Mouse (Mus musculus): Measurements from ENCODE around the gene Nampt. TPM values are rescaled to one million over a fixed set of nuclear protein-coding genes. Genes with fewer than 3 reads are reported as not detected.
"Not testable (repeated sequence)": the region's sequence is repeated elsewhere in the genome, so short reads cannot be mapped to it uniquely, and the experiment has no call there.

Nampt gene
- polyA plus RNA-seq, 1 experiment from 2014 or later: 34.1 TPM

DNA sequence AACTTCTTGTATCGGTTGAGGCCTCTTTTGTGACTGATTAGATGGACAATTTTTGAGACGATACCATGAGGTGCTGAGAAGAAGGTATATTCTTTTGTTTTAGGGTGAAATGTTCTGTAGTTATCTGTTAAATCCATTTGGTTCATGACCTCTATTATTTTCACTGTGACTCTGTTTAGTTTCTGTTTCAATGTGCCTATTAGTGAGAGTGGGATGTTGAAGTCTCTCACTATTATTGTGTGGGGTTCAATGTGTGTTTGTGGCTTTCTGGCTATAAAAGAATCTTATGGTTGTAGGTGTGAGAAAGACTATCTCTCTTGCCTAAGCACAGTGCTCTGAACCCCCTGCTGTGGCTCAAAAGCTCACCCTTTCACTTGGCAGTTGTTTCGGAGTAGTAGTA is 68.9 kb downstream of the Nampt start:
- H3K9me3 ChIP-seq: no peaks in the 10 kb centered on the region
- ATAC-seq (ENCODE audit: low read depth): no peak
- WGBS: 93% methylated on average over 3 of the region's 3 CpGs
- no peak overlapping the region for H3K9ac ChIP-seq
- H3K4me3 ChIP-seq: no peak overlapping the region
- H3K27me3 ChIP-seq: no peaks in the 10 kb centered on the region
- H3K27ac ChIP-seq (replicated peaks): no peak overlapping the region
- H3K36me3 ChIP-seq: no peaks in the 10 kb centered on the region
- peaks cover 1% of the 10 kb centered on the region for H3K4me1 ChIP-seq (replicated peaks)
- H3K4me2 ChIP-seq: no peak overlapping the region

DNA sequence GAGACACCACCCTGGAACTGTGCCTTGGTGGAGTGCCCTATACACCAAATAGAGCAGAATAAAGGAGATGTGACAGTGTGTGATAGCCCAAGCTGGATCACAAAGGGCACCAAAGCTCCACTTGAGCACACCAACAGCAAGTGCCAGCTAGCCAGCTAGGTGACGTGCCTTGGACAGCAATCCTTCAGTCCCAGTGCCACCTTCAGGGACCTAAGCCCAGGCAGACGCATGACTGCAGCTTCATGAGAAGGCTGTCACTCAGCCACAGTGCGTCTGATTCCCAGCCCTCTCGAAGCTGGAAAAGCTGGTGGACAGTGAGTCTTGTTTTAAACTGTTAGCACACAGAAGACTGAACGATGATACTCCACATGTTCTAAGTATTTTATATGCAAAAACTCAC is 70.5 kb downstream of the Nampt start:
- no peak overlapping the region for H3K9ac ChIP-seq
- H3K27ac ChIP-seq (replicated peaks): no peak overlapping the region
- no peak overlapping the region for H3K4me2 ChIP-seq
- no peaks in the 10 kb centered on the region for H3K9me3 ChIP-seq
- no peaks in the 10 kb centered on the region for H3K27me3 ChIP-seq
- 87% methylated on average over 5 of the region's 5 CpGs for WGBS
- H3K4me3 ChIP-seq: no peak overlapping the region
- ATAC-seq (ENCODE audit: low read depth): no peak
- H3K4me1 ChIP-seq (replicated peaks): peaks cover 13% of the 10 kb centered on the region
- no peaks in the 10 kb centered on the region for H3K36me3 ChIP-seq

DNA sequence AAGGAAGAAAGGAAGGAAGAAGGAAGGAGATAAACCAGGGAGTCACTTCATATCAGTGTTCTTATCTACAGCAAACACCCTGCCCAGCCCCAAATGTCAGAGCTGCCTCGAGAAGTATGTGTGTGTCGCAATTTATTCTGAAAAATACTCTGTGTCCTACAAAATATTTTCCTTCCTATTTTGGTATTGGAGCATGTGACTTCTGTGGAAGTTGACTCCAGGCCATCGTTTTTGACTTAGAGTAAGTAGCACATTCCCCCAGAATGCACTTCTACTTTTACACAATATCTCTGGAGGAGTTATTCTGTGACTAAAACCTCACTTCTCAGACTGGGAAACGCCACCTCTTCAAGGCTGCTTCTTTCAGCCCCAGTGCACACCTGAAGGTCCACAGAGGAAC is 71.1 kb downstream of the Nampt start:
- 81% methylated on average over 4 of the region's 4 CpGs for WGBS
- H3K4me1 ChIP-seq (replicated peaks): peaks cover 17% of the 10 kb centered on the region

DNA sequence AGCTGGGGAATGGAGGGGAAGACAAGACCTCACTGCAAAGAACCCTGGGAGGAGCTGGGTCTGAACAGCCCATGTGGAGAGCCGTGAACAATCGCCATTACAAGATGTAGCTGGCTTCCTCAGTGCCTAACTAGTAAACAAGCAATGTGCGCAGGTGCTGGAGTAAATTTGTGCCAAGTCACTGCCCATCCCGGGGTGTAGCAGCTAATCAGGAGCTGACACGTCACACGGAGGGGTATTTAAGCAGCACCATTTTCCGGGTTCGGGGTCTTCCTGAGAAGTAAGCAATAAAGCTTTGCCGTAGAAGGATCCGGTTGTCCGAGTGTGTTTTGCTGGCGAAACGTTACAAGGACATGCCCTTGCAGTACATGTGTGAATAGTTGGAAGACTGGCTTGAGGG is 71.9 kb downstream of the Nampt start:
- not testable (repeated sequence) for ATAC-seq (ENCODE audit: low read depth); H3K4me3 ChIP-seq; H3K27ac ChIP-seq (replicated peaks); H3K9me3 ChIP-seq; H3K36me3 ChIP-seq; H3K4me2 ChIP-seq; H3K27me3 ChIP-seq; H3K9ac ChIP-seq
- WGBS: 93% methylated on average over 13 of the region's 13 CpGs
- peaks cover 17% of the 10 kb centered on the region for H3K4me1 ChIP-seq (replicated peaks)

More for the DNA sequence above, 71.1 kb downstream of the Nampt start:
- ATAC-seq (ENCODE audit: low read depth): no peak
- H3K9ac ChIP-seq: no peak overlapping the region
- H3K4me3 ChIP-seq: no peak overlapping the region
- no peaks in the 10 kb centered on the region for H3K27me3 ChIP-seq
- H3K27ac ChIP-seq (replicated peaks): no peak overlapping the region
- H3K4me2 ChIP-seq: no peak overlapping the region
- H3K9me3 ChIP-seq: no peaks in the 10 kb centered on the region
- H3K36me3 ChIP-seq: no peaks in the 10 kb centered on the region

DNA sequence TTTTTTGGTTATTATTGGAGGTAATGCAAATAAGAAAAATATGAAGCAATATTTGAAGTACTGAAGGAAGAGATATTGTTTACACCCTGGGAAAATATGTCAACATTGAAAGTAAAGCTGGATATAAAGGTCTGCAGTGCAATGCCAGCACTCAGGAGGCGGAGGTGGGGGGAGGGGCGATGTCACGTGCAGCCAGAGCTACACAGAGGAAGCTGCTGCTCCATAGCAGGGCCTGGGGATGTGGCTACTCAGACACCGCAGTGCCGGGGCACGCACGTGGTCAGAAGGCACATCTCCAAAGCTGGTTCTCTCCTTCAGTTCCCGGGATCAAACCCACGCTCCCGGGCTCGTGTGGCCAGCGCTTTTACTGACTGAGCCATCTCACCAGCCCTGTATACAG is 73.9 kb downstream of the Nampt start:
- no peaks in the 10 kb centered on the region for H3K9me3 ChIP-seq
- H3K4me1 ChIP-seq (replicated peaks): peaks cover 17% of the 10 kb centered on the region
- 0 out of 2 replicates have a peak, but pooled peaks cover 5% of the 10 kb centered on the region for H3K27me3 ChIP-seq
- no peak overlapping the region for H3K9ac ChIP-seq
- no peak overlapping the region for H3K4me3 ChIP-seq
- H3K27ac ChIP-seq (replicated peaks): no peak overlapping the region
- no peak for ATAC-seq (ENCODE audit: low read depth)
- no peaks in the 10 kb centered on the region for H3K36me3 ChIP-seq
- WGBS: 43% methylated on average over 12 of the region's 12 CpGs
- H3K4me2 ChIP-seq: no peak overlapping the region

DNA sequence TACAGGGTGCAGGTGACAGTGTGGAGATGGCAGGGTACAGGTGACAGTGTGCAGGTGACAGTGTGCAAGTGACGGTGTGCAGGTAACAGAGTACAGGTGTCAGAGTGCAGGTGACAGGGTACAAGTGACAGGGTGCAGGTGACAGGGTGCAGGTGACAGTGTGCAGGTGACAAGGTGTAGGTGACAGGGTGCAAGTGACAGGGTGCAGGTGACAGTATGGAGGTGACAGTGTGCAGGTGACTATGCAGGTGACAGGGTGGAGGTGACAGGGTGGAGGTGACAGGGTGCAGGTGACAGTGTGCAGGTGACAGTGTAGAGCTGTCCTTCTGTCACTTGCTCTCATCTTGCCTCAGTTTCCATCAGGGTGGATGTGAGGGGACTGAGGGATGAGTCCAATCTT is 76.5 kb downstream of the Nampt start:
- H3K9ac ChIP-seq: no peak overlapping the region
- peaks cover 17% of the 10 kb centered on the region for H3K4me1 ChIP-seq (replicated peaks)
- 0 out of 2 replicates have a peak, but pooled peaks cover 5% of the 10 kb centered on the region for H3K27me3 ChIP-seq
- H3K4me2 ChIP-seq: no peak overlapping the region
- H3K4me3 ChIP-seq: no peak overlapping the region
- no peak for ATAC-seq (ENCODE audit: low read depth)
- 87% methylated on average over 1 of the region's 1 CpGs for WGBS
- H3K36me3 ChIP-seq: no peaks in the 10 kb centered on the region
- no peaks in the 10 kb centered on the region for H3K9me3 ChIP-seq
- no peak overlapping the region for H3K27ac ChIP-seq (replicated peaks)

DNA sequence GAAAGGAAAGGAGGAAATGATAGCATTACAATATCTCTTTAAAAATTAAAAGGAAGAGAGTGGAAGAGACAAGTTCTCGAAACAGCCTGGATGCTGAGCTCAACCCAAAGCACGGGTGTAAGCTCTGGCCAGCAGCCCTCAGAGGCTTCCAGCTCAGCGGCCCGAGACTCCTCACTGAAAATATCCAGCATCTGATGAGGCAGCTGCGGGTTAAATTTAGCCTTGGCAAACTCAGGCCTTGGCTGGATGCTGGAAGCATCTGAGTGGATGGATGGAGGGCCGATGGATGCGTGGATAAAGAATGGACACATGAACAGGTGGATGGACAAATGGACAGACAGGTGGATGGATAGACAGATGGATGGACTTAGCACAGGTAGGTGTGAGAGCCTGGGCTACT is 77.2 kb downstream of the Nampt start:
- H3K4me3 ChIP-seq: no peak overlapping the region
- 0 out of 2 replicates have a peak, but pooled peaks cover 5% of the 10 kb centered on the region for H3K27me3 ChIP-seq
- no peaks in the 10 kb centered on the region for H3K36me3 ChIP-seq
- no peak overlapping the region for H3K27ac ChIP-seq (replicated peaks)
- no peak overlapping the region for H3K4me2 ChIP-seq
- 0 out of 2 replicates have a peak overlapping the region, but pooled peaks have one; percentile 27 for H3K9ac ChIP-seq
- ATAC-seq (ENCODE audit: low read depth): no peak
- H3K4me1 ChIP-seq (replicated peaks): peaks cover 17% of the 10 kb centered on the region
- no peaks in the 10 kb centered on the region for H3K9me3 ChIP-seq
- WGBS: 88% methylated on average over 7 of the region's 7 CpGs

DNA sequence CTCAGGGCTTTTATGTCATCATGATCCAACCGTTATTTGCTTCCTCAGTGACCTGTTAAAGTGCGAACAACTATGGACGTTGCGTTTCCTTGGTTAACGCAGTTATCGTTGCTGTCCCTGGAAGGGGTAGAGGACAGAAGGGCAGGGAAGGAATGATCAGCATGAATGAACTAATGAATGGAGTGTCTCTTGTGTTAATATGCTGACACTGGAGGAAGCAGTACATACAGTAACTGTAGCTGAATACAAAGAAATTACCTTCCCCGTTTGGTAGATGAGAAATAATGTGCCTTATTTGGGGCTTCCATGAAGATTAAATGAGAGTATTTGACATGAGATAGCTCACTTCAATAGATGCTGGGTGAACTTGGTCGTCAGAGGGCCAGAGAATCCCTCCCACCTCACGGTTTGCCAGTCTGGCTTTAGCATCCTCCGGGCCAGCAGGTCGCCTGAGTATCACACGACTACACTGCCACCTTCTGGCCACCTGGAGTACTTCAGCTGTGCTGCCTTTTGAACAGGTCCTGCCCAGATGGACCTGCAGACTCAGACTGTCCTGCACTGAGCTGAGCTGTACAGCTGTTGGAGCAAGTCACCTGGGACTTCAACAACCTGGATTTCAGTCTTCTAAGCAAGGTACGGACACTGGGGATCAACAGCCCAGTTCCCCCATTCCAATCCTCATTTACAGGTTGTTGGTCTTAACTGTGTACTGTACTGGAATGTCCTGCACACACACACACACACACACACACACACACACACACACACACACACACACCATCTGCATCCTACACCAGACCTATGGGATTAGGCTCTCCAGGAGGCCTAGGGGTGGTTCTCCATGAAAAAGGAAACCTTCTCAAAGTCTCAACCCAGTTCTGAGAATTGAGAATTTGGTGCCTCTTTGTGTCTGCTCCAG is 78.1 kb downstream of the Nampt start:
- H3K4me3 ChIP-seq: no peak overlapping the region
- WGBS: 52% methylated on average over 13 of the region's 13 CpGs
- H3K9me3 ChIP-seq: no peaks in the 10 kb centered on the region
- 0 out of 2 replicates have a peak, but pooled peaks cover 5% of the 10 kb centered on the region for H3K27me3 ChIP-seq
- H3K4me2 ChIP-seq: no peak overlapping the region
- peaks cover 17% of the 10 kb centered on the region for H3K4me1 ChIP-seq (replicated peaks)
- no peak overlapping the region for H3K9ac ChIP-seq
- no peak overlapping the region for H3K27ac ChIP-seq (replicated peaks)
- ATAC-seq (ENCODE audit: low read depth): peak; percentile 66; the same call in 1 of the 2 replicates
- no peaks in the 10 kb centered on the region for H3K36me3 ChIP-seq

DNA sequence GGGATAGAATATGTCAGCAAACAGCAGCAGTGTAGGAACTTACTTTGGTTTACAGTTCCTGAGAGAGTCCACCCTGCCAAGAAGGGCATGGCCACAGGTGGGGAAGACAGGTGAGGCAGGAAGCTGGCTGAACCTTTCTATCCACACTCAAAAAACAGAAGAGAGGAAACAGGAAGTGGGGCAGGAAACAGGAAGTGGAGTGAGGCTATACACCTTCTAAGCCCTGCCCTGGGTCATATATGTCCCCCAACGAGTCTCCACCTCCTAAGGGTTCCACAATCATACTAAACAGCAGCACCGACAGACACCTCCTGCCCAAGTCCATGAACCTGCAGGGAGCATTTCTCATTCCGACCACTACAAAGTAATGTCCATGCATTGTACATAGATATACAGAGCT is 81.7 kb downstream of the Nampt start:
- H3K27ac ChIP-seq (replicated peaks): no peak overlapping the region
- H3K9me3 ChIP-seq: no peaks in the 10 kb centered on the region
- H3K4me3 ChIP-seq: no peak overlapping the region
- H3K4me2 ChIP-seq: no peak overlapping the region
- no peak overlapping the region for H3K9ac ChIP-seq
- ATAC-seq (ENCODE audit: low read depth): no peak
- WGBS: 88% methylated on average over 3 of the region's 3 CpGs
- no peaks in the 10 kb centered on the region for H3K36me3 ChIP-seq
- no peaks in the 10 kb centered on the region for H3K4me1 ChIP-seq (replicated peaks)
- H3K27me3 ChIP-seq: 0 out of 2 replicates have a peak, but pooled peaks cover 5% of the 10 kb centered on the region

Other genes with a start within 250 kb of the Nampt start
- 39.8 and 50.9 TPM in 2 replicates for gene Sypl, start 134.3 kb downstream of the Nampt start, polyA plus RNA-seq (2015; fragmentation: Nextera tagmentation; extraction: Ambion mirVana)

All from neural tube, embryonic 13.5 days (tissue).